Mouse (Mus musculus): ENCODE data around the gene Pakap.

Pakap gene

GRCm38 (mm10) chr4:57842472-57843305 lies 274.7 kb downstream of the Pakap start:
- in situ Hi-C loops (cut with MboI), result no loop called here

GRCm38 (mm10) chr4:57845031-57845431 lies 277.1 kb downstream of the Pakap start:
- in situ Hi-C loops (cut with MboI), result no loop called here

GRCm38 (mm10) chr4:57845541-57846210 lies 277.7 kb downstream of the Pakap start:
- in situ Hi-C loops (cut with MboI), result no loop called here

GRCm38 (mm10) chr4:57846381-57846990 lies 278.5 kb downstream of the Pakap start:
- in situ Hi-C loops (cut with MboI), result no loop called here

GRCm38 (mm10) chr4:57846991-57847422 lies 279.0 kb downstream of the Pakap start:
- in situ Hi-C loops (cut with MboI), result no loop called here

- in situ Hi-C loops (cut with MboI), result no loop called here
Observed at GRCm38 (mm10) chr4:57847676-57848075, 279.7 kb downstream of the Pakap start.

GRCm38 (mm10) chr4:57849465-57849864 lies 281.5 kb downstream of the Pakap start:
- in situ Hi-C loops (cut with MboI), result no loop called here

- in situ Hi-C loops (cut with MboI), result no loop called here
Observed at GRCm38 (mm10) chr4:57851731-57852130, 283.8 kb downstream of the Pakap start.

GRCm38 (mm10) chr4:57852461-57853040 lies 284.6 kb downstream of the Pakap start:
- in situ Hi-C loops (cut with MboI), result no loop called here

- in situ Hi-C loops (cut with MboI), result no loop called here
Observed at GRCm38 (mm10) chr4:57854181-57854580, 286.2 kb downstream of the Pakap start.

- in situ Hi-C loops (cut with MboI), result no loop called here
Observed at GRCm38 (mm10) chr4:57855281-57855941, 287.4 kb downstream of the Pakap start.

GRCm38 (mm10) chr4:57856673-57857072 lies 288.7 kb downstream of the Pakap start:
- in situ Hi-C loops (cut with MboI), result no loop called here

- in situ Hi-C loops (cut with MboI), result no loop called here
Observed at GRCm38 (mm10) chr4:57860204-57860611, 292.2 kb downstream of the Pakap start.

- in situ Hi-C loops (cut with MboI), result no loop called here
Observed at GRCm38 (mm10) chr4:57861166-57861565, 293.2 kb downstream of the Pakap start.

- in situ Hi-C loops (cut with MboI), result no loop called here
Observed at GRCm38 (mm10) chr4:57861856-57862255, 293.9 kb downstream of the Pakap start.

GRCm38 (mm10) chr4:57862269-57862986 lies 294.4 kb downstream of the Pakap start:
- in situ Hi-C loops (cut with MboI), result no loop called here

- in situ Hi-C loops (cut with MboI), result no loop called here
Observed at GRCm38 (mm10) chr4:57866088-57866487, 298.1 kb downstream of the Pakap start.

GRCm38 (mm10) chr4:57866990-57867389 lies 299.0 kb downstream of the Pakap start:
- in situ Hi-C loops (cut with MboI), result no loop called here

GRCm38 (mm10) chr4:57867454-57867853 lies 299.5 kb downstream of the Pakap start:
- in situ Hi-C loops (cut with MboI), result no loop called here

- in situ Hi-C loops (cut with MboI), result no loop called here
Observed at GRCm38 (mm10) chr4:57879137-57879536, 311.2 kb downstream of the Pakap start.

GRCm38 (mm10) chr4:57879804-57880357 lies 311.9 kb downstream of the Pakap start:
- in situ Hi-C loops (cut with MboI), result loop anchor here (5.0 kb wide), 1 partner anchor 208 kb away; no protein-coding TSS in a partner anchor
